Mouse (Mus musculus) lung, adult 18-20 months (tissue): ENCODE data around the gene Prm2.

ENCODE experiments used
- DNase-seq, 2 experiments: peaks; one replicate each; pipeline ENCODE4 v3.0.0; 2022; ENCODE audit warnings: mixed read lengths in 2 of 2

Prm2 gene

GRCm38 (mm10) chr16:10773543-10773942 is 22.4 kb downstream of the Prm2 start:
- DNase-seq, result no peak

- no peak for DNase-seq
These were observed 24.0 kb downstream of the Prm2 start for GRCm38 (mm10) chr16:10771769-10772510.

- DNase-seq, result no peak
These were observed 25.2 kb downstream of the Prm2 start for GRCm38 (mm10) chr16:10770531-10771325.

DNA sequence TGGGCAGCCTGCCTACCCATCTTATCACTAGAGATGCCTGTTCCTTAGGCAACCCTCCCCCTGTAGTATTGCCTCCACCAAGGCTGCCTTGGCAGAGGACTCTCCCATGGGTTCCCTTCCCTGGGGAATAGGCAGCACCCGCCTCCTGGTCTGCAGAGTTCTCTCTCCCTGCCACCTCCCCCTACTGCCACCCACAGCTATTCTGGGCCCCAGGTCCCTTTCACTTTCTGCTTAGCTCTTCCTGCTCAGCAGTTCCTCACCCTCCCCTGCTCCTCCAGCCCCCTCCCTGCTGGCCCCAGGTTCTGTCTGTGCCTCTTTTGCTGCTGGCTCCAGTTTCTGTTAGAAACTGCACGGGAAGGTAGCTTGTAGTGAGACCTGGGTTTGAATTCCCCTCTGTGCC is 26.3 kb downstream of the Prm2 start:
- DNase-seq, result no peak

DNA sequence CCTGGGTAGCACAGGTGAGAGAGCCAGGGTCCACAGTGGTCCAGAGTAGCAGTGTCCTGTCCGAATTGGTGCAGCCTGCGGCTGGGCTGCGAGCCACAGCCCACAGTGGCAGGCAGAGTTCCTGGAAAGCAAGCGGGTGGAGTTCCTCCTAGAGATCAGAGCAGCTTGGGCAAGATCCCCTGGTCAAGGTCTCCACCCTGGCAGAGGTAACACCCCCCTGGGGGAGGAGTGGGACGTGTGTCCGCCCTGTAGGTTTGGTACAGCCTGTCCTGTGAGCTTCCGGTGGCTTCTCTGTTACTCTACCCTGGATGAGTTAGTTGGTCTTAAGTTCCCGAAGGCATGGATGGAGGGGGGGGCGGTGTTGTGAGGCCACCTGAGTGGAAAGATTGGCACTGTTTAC is 27.1 kb downstream of the Prm2 start:
- peak; percentile 57 to 58 for DNase-seq

DNA sequence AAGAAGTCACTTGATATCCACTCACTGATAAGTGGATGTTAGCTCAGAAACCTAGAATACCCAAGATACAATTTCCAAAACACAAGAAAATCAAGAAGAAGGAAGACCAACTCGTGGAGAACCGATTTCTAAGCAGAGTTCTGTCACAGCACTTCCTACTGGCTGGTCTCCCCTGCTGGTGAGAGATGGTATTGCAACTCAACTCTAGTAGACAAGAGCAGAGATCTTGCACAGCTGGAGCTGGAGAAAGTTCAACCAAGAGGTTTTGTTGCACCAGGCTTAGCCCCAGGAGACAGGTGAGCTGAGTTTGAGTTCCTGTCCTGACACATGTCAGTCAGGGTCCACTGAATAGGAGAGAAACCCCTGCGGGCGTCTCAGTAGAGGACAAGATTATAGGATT is 28.8 kb downstream of the Prm2 start:
- DNase-seq, result peak; percentile 55 to 74

DNA sequence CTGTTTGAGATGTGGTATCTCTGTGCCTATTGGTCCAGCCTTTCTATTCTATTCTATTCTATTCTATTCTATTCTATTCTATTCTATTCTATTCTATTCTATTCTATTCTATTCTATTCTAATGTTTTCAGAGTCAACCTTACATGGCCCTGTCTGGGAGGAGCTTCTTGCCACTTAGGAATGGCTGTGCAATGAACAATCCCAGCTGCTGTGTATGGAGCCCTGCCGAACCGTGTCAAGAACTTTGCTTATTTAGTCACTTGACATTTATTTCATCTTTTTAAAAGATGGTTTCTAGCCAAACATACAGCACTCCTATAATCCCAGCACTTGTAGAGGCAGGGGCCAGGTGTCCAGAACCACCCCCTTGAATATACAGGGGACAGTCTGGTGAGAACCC is 31.6 kb downstream of the Prm2 start:
- peak in 1 of 2 experiments; percentile 42 for DNase-seq

- no peak for DNase-seq
These were observed 32.2 kb downstream of the Prm2 start for GRCm38 (mm10) chr16:10763540-10764264.

DNA sequence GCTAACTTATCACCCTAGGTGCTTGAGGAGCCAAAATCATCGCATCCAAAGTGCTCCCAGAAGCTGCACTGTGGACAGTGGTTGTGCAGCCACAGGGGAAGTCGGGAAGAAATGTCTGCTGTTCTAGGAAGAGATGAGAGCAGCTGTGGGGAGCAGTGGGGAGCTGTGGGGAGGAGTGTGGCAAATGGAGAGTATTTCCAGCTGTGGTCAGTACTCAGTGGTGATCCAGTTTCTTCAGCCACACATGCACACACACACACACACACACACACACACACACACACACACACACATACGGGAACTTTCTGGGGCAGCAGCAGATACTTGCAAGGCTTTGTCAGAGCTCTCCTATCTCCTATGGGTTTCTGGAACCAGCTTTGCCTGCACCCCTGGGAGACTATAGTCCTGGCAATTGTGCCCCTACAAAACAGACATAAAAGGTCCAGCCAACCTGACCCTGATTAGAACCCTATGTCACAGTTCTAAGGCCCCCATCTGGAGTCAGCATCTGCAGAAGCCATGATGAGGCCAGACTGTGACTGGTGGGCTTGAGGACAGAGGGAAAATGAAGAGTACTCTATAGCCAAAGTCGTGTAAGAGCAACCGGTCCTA is 33.3 kb downstream of the Prm2 start:
- no peak for DNase-seq

DNA sequence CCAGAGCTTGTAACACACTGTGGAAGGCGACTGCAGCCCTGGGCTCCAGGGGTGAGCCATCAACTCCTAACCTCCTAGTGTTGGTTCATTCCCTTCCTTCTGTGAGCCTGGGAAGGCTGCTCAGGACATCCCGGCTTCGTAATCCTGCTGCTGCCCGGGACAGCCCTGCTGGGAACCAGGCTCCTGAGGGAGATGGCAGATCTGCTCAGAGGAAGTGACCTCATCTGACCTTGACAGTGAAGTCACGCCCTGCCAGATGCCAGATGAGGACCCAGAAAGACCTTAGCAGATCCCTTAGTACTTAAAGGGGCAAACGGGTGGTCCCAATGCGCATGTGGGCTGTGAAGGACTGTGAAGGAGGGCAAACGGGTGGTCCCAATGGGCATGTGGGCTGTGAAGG is 34.8 kb downstream of the Prm2 start:
- no peak for DNase-seq

GRCm38 (mm10) chr16:10756168-10756567 is 39.8 kb downstream of the Prm2 start:
- no peak for DNase-seq

DNA sequence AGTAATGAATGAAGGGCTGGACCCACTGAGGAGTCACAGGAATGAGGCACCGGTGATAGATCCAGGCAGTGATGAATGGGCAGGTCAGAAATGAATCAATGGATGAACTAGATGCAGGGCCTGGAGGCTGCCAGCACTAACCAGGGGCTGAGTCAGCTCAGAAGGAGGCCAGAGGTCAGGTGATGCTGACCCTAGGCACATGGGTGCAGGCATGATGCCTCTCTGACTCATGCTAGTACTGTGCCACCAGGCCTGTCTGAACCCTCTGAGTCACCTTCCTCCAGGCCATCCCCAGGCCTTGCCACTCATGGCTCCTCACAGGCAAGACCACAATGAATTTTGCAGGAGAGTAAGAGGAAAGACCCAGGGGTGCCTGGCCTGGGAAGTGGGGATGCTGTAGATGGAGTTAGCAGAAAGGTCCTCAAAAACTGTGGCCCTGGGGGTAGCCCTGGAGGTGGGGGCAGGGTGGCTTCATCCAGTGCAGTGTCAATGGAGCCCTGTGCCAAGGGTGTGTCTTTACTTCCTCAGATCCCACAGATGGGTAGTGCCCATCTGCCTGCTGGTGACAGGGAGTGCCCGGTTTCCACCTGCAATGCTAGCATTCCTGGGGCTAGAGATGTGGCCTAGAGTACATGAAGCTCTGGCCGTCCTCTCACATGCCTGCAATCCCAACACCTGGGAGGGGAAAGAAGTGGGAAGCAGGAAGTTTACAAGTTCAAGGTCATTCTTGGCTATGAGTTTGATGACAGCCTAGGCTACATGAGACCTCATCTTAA is 41.2 kb downstream of the Prm2 start:
- no peak for DNase-seq

DNA sequence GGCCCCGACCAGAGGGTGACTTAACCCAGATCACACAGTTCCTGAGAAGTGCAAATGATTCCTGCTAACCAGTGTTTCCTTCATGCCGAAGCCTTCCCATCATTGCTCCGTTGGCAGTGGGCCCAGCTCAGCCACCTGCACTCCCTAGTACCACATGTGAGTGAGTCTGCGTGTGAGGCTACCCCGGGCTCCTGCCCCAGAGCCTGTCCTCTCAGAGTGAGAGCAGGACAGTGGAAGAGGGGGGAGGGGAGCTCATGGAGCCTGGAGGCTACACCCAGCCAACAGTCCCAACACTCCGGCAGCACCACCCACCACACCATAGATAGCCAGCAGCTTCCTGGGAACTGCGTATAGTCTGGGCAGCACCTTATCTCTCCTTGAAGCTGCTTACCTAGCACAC is 46.1 kb downstream of the Prm2 start:
- no peak for DNase-seq

- no peak for DNase-seq
These were observed 46.7 kb downstream of the Prm2 start for GRCm38 (mm10) chr16:10749226-10749625.
